Comparison of ENCODE assay signal across 9 mouse cellular contexts in the genomic region with DNA sequence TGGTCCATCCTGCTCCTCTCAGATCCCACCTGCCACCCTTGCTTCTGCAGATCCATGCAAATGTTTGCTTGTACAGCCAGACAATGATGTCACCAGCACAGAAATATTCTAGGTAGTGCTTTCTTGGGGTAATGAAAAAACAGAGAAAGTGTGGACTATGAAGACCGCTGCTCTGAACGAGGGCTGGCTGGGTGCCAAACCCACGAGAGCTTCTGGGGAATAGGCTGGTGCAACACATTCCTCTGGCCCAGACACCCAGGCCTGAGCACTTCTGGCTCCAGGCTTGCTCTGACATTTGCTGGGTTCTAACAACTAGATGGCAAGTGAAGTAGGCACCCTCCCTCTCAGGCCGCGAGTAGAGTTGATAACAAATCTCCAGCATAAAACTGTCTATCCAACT. TPM values are rescaled to one million over a fixed set of nuclear protein-coding genes. Genes with fewer than 3 reads are reported as not detected.
DNase-seq lines count a peak whose midpoint lies in the region; ATAC-seq and TF ChIP-seq lines count a peak whose summit lies in the region.
"Had no signal": no experiment of that assay in that cellular context is flagged by ENCODE, and none has a peak within 500 bp of the region (broad histone marks: within the 10 kb centered on the region; RNA-seq: fewer than 3 reads in every experiment).

No protein-coding gene starts in this region.

- DNase-seq in CD4-positive, CD25-positive, alpha-beta regulatory T cell, adult 2 months (ENCODE audit: low read depth, low spot score) = peak; percentile 41
- DNase-seq in retina, postnatal 1 day = peak; percentile 56
- no peak for DNase-seq in retina, embryonic 14.5 days (ENCODE audit: low spot score)
- DNase-seq in liver, postnatal 0 days = peak; percentile 41
- peak; percentile 49 for DNase-seq in skeletal muscle tissue, adult 2 months (ENCODE audit: low read depth, low spot score)

- no peak overlapping the region for H3K4me3 ChIP-seq in forebrain, embryonic 13.5 days
- H3K4me3 ChIP-seq in liver, postnatal 0 days (ENCODE audit: low read depth, low read length) = no peak overlapping the region

- WGBS in forebrain, embryonic 13.5 days = 37% methylated on average over 5 of the region's 5 CpGs
- WGBS in liver, postnatal 0 days (ENCODE audit: insufficient replicate concordance) = 23% methylated on average over 5 of the region's 5 CpGs

- H3K4me2 ChIP-seq in forebrain, embryonic 13.5 days = peak overlapping the region; percentile 6; the same call in 1 of the 2 replicates
- H3K4me2 ChIP-seq in liver, postnatal 0 days (ENCODE audit: low read depth, low read length) = no peak overlapping the region

- H3K27me3 ChIP-seq in forebrain, embryonic 13.5 days = no peaks in the 10 kb centered on the region
- H3K27me3 ChIP-seq in liver, postnatal 0 days (ENCODE audit: insufficient read depth, low read length) = no peaks in the 10 kb centered on the region

- ATAC-seq in CD4-positive, CD25-positive, alpha-beta regulatory T cell, adult 4 months = no peak
- 0 out of 2 replicates have a peak, but pooled peaks have one; percentile 24 for ATAC-seq in forebrain, embryonic 13.5 days
- peak; percentile 51 to 60; a peak in 2 of 4 replicates for ATAC-seq in hematopoietic stem cell, adult 5-6 weeks (replicated peaks in 1 of 2; ENCODE audit: insufficient read depth in 1 of 2, low FRiP score in 2 of 2, low TSS enrichment in 1 of 2, low read depth in 1 of 2, poor library complexity in 2 of 2, severe bottlenecking in 2 of 2)
- no peak for ATAC-seq in liver, postnatal 0 days

- no peak for TF ChIP-seq CTCF in liver, postnatal 0 days (IDR thresholded peaks at IDR 0.05; ENCODE audit: low read depth)

- TF ChIP-seq EP300 in liver, postnatal 0 days (IDR thresholded peaks at IDR 0.05; ENCODE audit: low read depth) = no peak

- peak overlapping the region; percentile 16; the same call in 1 of the 2 replicates for H3K27ac ChIP-seq in forebrain, embryonic 13.5 days
- H3K27ac ChIP-seq in liver, postnatal 0 days (ENCODE audit: low read depth) = no peak overlapping the region
- H3K27ac ChIP-seq: macrophage had no signal

- H3K9ac ChIP-seq in forebrain, embryonic 13.5 days = peak overlapping the region; percentile 18; the same call in 1 of the 2 replicates
- H3K9ac ChIP-seq in liver, postnatal 0 days (replicated peaks) = no peak overlapping the region

- peaks cover 54% of the 10 kb centered on the region for H3K4me1 ChIP-seq in forebrain, embryonic 13.5 days
- peaks cover 22% of the 10 kb centered on the region for H3K4me1 ChIP-seq in liver, postnatal 0 days (ENCODE audit: insufficient read depth)

- H3K36me3 ChIP-seq in forebrain, embryonic 13.5 days (ENCODE audit: poor library complexity, severe bottlenecking) = peaks cover 4% of the 10 kb centered on the region; the same call in 1 of the 2 replicates
- no peaks in the 10 kb centered on the region for H3K36me3 ChIP-seq in liver, postnatal 0 days (replicated peaks; ENCODE audit: insufficient read depth, low read length)

- H3K9me3 ChIP-seq in forebrain, embryonic 13.5 days (replicated peaks) = no peaks in the 10 kb centered on the region
- no peaks in the 10 kb centered on the region for H3K9me3 ChIP-seq in liver, postnatal 0 days (ENCODE audit: low read length)

RNA-seq across cellular contexts. Expression of a gene that starts 11.6 kb away (rescaled TPM):
- 10 to 100 TPM; 48.1 to 69.0 TPM for polyA plus RNA-seq in CD4-positive, CD25-positive, alpha-beta regulatory T cell, adult 4 months (2017; shearing (Covaris generic))
- polyA plus RNA-seq in forebrain, embryonic 13.5 days (2015; fragmentation: Nextera tagmentation; extraction: Ambion mirVana) = 139 and 143 TPM in 2 replicates
- 171 and 172 TPM in 2 replicates for total RNA-seq in hematopoietic stem cell, adult 5-6 weeks (2017)
- 9.2 and 10.7 TPM in 2 replicates for polyA plus RNA-seq in liver, postnatal 0 days (2015; fragmentation: Nextera tagmentation; extraction: Ambion mirVana)

Comparison
In these comparisons a context has a peak if more than half of its experiments do, and no peak if none do; other contexts are left out.
1. ATAC-seq: peak in forebrain, embryonic 13.5 days (single experiment) and hematopoietic stem cell, adult 5-6 weeks (2 of 2); none in CD4-positive, CD25-positive, alpha-beta regulatory T cell, adult 4 months (single experiment) and liver, postnatal 0 days (single experiment).